Comparison of ENCODE assay signal across 31 mouse cellular contexts in genomic region chr3:55246618-55247272, GRCm38 (mm10). TPM values are rescaled to one million over a fixed set of nuclear protein-coding genes. Genes with fewer than 3 reads are reported as not detected.
A peak's percentile ranks its signal among the peaks of the same experiment; 100 is the strongest.
DNase-seq lines count a peak whose midpoint lies in the region; ATAC-seq and TF ChIP-seq lines count a peak whose summit lies in the region.
"Had no signal": no experiment of that assay in that cellular context is flagged by ENCODE, and none has a peak within 500 bp of the region (broad histone marks: within the 10 kb centered on the region; RNA-seq: fewer than 3 reads in every experiment).

No protein-coding gene starts in this region.

- H3K27ac ChIP-seq in left cerebral cortex, adult 2 months: peak overlapping the region; percentile 82
- H3K27ac ChIP-seq: forebrain, embryonic 13.5 days; hindbrain, embryonic 10.5 days; limb, embryonic 12.5 days; lung, embryonic 15.5 days; midbrain, embryonic 12.5 days; neural tube, embryonic 12.5 days had no signal

- peak overlapping the region; percentile 35 for H3K4me3 ChIP-seq in left cerebral cortex, adult 2 months
- H3K4me3 ChIP-seq: forebrain, embryonic 13.5 days; hindbrain, embryonic 10.5 days; limb, embryonic 12.5 days; lung, embryonic 15.5 days; midbrain, embryonic 12.5 days; neural tube, embryonic 12.5 days had no signal

- no peak for TF ChIP-seq CTCF in left cerebral cortex, adult 2 months (IDR thresholded peaks at IDR 0.05)

- ATAC-seq in frontal cortex, adult (ENCODE audit: low TSS enrichment): peak; percentile 48
- ATAC-seq: activated CD4-positive, CD25-positive, alpha-beta regulatory T cell, adult 4 months; forebrain, embryonic 13.5 days; hindbrain, embryonic 16.5 days had no signal

- no peak for DNase-seq in frontal cortex, postnatal 10 days (ENCODE audit: low spot score in 2 of 2)
- DNase-seq in left cerebral cortex, adult 2 months (ENCODE audit: extremely low spot score in 1 of 2, low spot score in 2 of 2): no peak
- no peak for DNase-seq in left cerebral cortex, postnatal 4 days
- peak; percentile 64 for DNase-seq in right cerebral cortex, adult 18-20 months
- no peak for DNase-seq in right cerebral cortex, postnatal 25 days
- DNase-seq in kidney, postnatal 14 days: no peak
- DNase-seq in kidney, adult 9 months: no peak
- DNase-seq: adrenal gland, adult 2 months; adrenal gland, postnatal 36 days; cerebellum, adult 2 months; cerebellum, postnatal 14 days; gastrocnemius, postnatal 14 days; heart, postnatal 14 days; kidney, adult 18-20 months; kidney, postnatal 4 days; right cerebral cortex, postnatal 14 days; spleen, adult 18-20 months; thymus, adult 18-20 months; thymus, postnatal 25 days had no signal

- intact Hi-C loops in left cerebral cortex, adult 2 months (cut with DNase I): loop anchor here (2.0 to 10.0 kb wide), 2 partner anchors 70 to 218 kb away; no protein-coding TSS in a partner anchor
- intact Hi-C loops in left cerebral cortex, postnatal 4 days (cut with DNase I): loop anchor here (10.0 kb wide), 1 partner anchor 92 kb away; no protein-coding TSS in a partner anchor

RNA-seq across cellular contexts. Expression of gene Dclk1, which starts 4.6 kb away (rescaled TPM):
- 100 to 1,000 TPM; 871 to 963 TPM for total RNA-seq in left cerebral cortex, adult 2 months (2021)
- total RNA-seq in left cerebral cortex, postnatal 4 days (2021): 100 to 1,000 TPM; 794 to 803 TPM
- total RNA-seq: CH12.LX; granulocyte monocyte progenitor cell, adult 5-6 weeks; megakaryocyte progenitor cell, adult 5-6 weeks had no signal
